Mouse (Mus musculus): ENCODE measurements around the gene Fbxw4. TPM values are rescaled to one million over a fixed set of nuclear protein-coding genes. Genes with fewer than 3 reads are reported as not detected.
"Not testable (repeated sequence)": the region's sequence is repeated elsewhere in the genome, so short reads cannot be mapped to it uniquely, and the experiment has no call there.

Gene Fbxw4
- polyA plus RNA-seq, 1 experiment: 47.7 TPM

- DNase-seq (ENCODE audit: low read depth): no peak
- TF ChIP-seq POLR2A (IDR thresholded peaks at IDR 0.05; ENCODE audit: borderline replicate concordance, extremely low read depth, insufficient read depth, insufficient read length, poor library complexity, severe bottlenecking) (no peak), CTCF (IDR thresholded peaks at IDR 0.05; ENCODE audit: borderline replicate concordance, extremely low read depth, insufficient read depth, insufficient read length) (no peak)
Measured at GRCm38 (mm10) chr19:45549128-45549915, 110.8 kb downstream of the Fbxw4 start.

GRCm38 (mm10) chr19:45548196-45548595 lies 111.9 kb downstream of the Fbxw4 start:
- not testable (repeated sequence) for DNase-seq (ENCODE audit: low read depth)

GRCm38 (mm10) chr19:45544925-45545321 lies 115.2 kb downstream of the Fbxw4 start:
- TF ChIP-seq CTCF (IDR thresholded peaks at IDR 0.05; ENCODE audit: borderline replicate concordance, extremely low read depth, insufficient read depth, insufficient read length): peak; percentile 91
- TF ChIP-seq POLR2A (IDR thresholded peaks at IDR 0.05; ENCODE audit: borderline replicate concordance, extremely low read depth, insufficient read depth, insufficient read length, poor library complexity, severe bottlenecking): no peak
- peak; percentile 90 for DNase-seq (ENCODE audit: low read depth)

- TF ChIP-seq POLR2A (IDR thresholded peaks at IDR 0.05; ENCODE audit: borderline replicate concordance, extremely low read depth, insufficient read depth, insufficient read length, poor library complexity, severe bottlenecking): no peak
- TF ChIP-seq CTCF (IDR thresholded peaks at IDR 0.05; ENCODE audit: borderline replicate concordance, extremely low read depth, insufficient read depth, insufficient read length): no peak
- DNase-seq (ENCODE audit: low read depth): peak; percentile 13
Measured at GRCm38 (mm10) chr19:45544152-45544924, 115.8 kb downstream of the Fbxw4 start.

GRCm38 (mm10) chr19:45542061-45542460 lies 118.1 kb downstream of the Fbxw4 start:
- TF ChIP-seq CTCF (IDR thresholded peaks at IDR 0.05; ENCODE audit: borderline replicate concordance, extremely low read depth, insufficient read depth, insufficient read length) (no peak), POLR2A (IDR thresholded peaks at IDR 0.05; ENCODE audit: borderline replicate concordance, extremely low read depth, insufficient read depth, insufficient read length, poor library complexity, severe bottlenecking) (no peak)
- no peak for DNase-seq (ENCODE audit: low read depth)

GRCm38 (mm10) chr19:45541409-45542041 lies 118.6 kb downstream of the Fbxw4 start:
- TF ChIP-seq POLR2A (IDR thresholded peaks at IDR 0.05; ENCODE audit: borderline replicate concordance, extremely low read depth, insufficient read depth, insufficient read length, poor library complexity, severe bottlenecking) (0 out of 2 replicates have a peak, but pooled peaks have one; percentile 26), CTCF (IDR thresholded peaks at IDR 0.05; ENCODE audit: borderline replicate concordance, extremely low read depth, insufficient read depth, insufficient read length) (no peak)
- DNase-seq (ENCODE audit: low read depth): peak; percentile 80

- TF ChIP-seq POLR2A (IDR thresholded peaks at IDR 0.05; ENCODE audit: borderline replicate concordance, extremely low read depth, insufficient read depth, insufficient read length, poor library complexity, severe bottlenecking) (no peak), CTCF (IDR thresholded peaks at IDR 0.05; ENCODE audit: borderline replicate concordance, extremely low read depth, insufficient read depth, insufficient read length) (no peak)
- peak; percentile 39 for DNase-seq (ENCODE audit: low read depth)
Measured at GRCm38 (mm10) chr19:45540657-45541408, 119.3 kb downstream of the Fbxw4 start.

- TF ChIP-seq POLR2A (IDR thresholded peaks at IDR 0.05; ENCODE audit: borderline replicate concordance, extremely low read depth, insufficient read depth, insufficient read length, poor library complexity, severe bottlenecking): no peak
- TF ChIP-seq CTCF (IDR thresholded peaks at IDR 0.05; ENCODE audit: borderline replicate concordance, extremely low read depth, insufficient read depth, insufficient read length): peak; percentile 64
- peak; percentile 33 for DNase-seq (ENCODE audit: low read depth)
Measured at GRCm38 (mm10) chr19:45537505-45537904, 122.6 kb downstream of the Fbxw4 start.

- no peak for DNase-seq (ENCODE audit: low read depth)
- TF ChIP-seq POLR2A (IDR thresholded peaks at IDR 0.05; ENCODE audit: borderline replicate concordance, extremely low read depth, insufficient read depth, insufficient read length, poor library complexity, severe bottlenecking) (no peak), CTCF (IDR thresholded peaks at IDR 0.05; ENCODE audit: borderline replicate concordance, extremely low read depth, insufficient read depth, insufficient read length) (no peak)
Measured at GRCm38 (mm10) chr19:45535929-45536328, 124.2 kb downstream of the Fbxw4 start.

GRCm38 (mm10) chr19:45535214-45535735 lies 124.8 kb downstream of the Fbxw4 start:
- TF ChIP-seq POLR2A (IDR thresholded peaks at IDR 0.05; ENCODE audit: borderline replicate concordance, extremely low read depth, insufficient read depth, insufficient read length, poor library complexity, severe bottlenecking) (no peak), CTCF (IDR thresholded peaks at IDR 0.05; ENCODE audit: borderline replicate concordance, extremely low read depth, insufficient read depth, insufficient read length) (no peak)
- no peak for DNase-seq (ENCODE audit: low read depth)
